Mouse (Mus musculus) liver, embryonic 14.5 days (tissue): Measurements from ENCODE around the gene Tmem44.
A peak's percentile ranks its signal among the peaks of the same experiment; 100 is the strongest.

Experiments used
- CTCF ChIP-seq: IDR thresholded peaks from 2 replicates; pipeline ENCODE4 v1.5.1; 2016; ENCODE audit warnings: antibody characterized with exemption, low read depth, control low read depth
- EP300 ChIP-seq: IDR thresholded peaks from 2 replicates; pipeline ENCODE4 v1.6.1; 2016; ENCODE audit warnings: antibody characterized with exemption, low read depth

- TF ChIP-seq CTCF (peak; percentile 92), EP300 (no peak)
These were observed 46.7 kb downstream of the Tmem44 start for GRCm38 (mm10) chr16:30503958-30504357.
